Mouse (Mus musculus): ENCODE data around the gene 3110082I17Rik.

- TF ChIP-seq EP300 (optimal IDR thresholded peaks at IDR 0.05): no peak
- TF ChIP-seq CTCF (IDR thresholded peaks at IDR 0.05; ENCODE audit: low read depth): no peak
Observed at GRCm38 (mm10) chr5:139449161-139449791, 11.1 kb downstream of the 3110082I17Rik start.

All from stomach, postnatal 0 days (tissue).